Mouse (Mus musculus): ENCODE measurements around the gene Rpgrip1.
"Not testable (repeated sequence)": the region's sequence is repeated elsewhere in the genome, so short reads cannot be mapped to it uniquely, and the experiment has no call there.

Rpgrip1 gene

DNA sequence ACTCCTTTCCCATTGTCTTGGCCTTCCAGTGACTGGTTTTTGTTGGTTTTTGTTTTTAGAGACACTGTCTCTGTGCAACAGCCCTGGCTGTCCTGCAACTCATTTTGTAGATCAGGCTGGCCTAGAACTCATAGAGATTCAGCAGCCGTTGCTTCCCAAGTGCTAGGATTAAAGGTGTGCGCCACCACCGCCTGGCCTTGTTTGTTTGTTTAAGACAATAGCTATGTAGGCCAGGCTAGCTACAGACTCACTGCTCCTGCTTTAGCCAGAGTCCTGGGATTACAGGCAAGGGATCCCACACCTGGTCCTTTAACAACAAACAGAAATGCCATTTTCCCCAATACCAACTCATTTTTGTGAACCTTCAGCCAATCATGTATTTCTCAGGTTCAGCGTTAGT lies at the start of gene Rpgrip1:
Rpgrip1 (plus strand) TSS at position 359 of the 400 bp plus-strand sequence.
- DNase-seq (ENCODE audit: low spot score): no peak

DNA sequence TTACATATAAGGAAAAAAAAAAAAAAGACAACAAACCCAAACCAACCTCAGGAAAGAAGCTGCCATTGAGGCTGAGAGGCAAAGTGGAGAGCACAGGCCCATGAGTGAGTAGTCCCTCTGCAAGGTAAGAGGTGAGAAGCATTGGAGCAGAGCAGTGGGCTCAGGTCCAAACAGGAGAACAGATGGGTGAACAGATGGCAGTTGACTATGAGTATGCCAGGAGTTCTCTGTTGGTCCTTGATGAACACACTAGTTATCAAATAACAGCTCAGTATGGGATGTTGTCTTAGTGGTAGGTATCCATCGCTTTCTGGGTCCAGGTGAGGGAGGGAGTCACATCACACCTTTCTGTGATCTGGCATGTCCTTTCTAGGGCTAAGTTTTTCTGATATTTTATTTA lies 49.7 kb upstream of the Rpgrip1 start:
- no peak for DNase-seq (ENCODE audit: low spot score)

DNA sequence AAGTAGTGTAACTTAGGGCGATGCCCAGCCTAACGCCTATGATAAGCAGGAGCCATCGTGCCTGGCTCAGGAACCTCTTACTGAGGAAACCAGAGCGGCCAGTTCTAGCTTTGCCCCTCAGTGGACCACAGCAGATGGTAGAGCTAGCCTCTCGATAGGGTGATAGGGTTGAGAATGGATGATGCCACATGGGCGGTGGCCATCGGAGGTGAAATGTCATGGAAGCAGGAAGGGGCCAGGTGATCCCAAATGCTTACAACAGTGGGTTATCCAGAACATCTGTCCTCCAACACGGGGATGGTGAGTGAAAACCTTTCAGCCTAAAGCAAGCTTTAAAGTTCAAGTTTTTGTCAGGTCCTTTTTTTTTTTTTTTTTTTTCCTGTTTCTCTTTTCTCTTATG lies 48.7 kb upstream of the Rpgrip1 start:
- no peak for DNase-seq (ENCODE audit: low spot score)

DNA sequence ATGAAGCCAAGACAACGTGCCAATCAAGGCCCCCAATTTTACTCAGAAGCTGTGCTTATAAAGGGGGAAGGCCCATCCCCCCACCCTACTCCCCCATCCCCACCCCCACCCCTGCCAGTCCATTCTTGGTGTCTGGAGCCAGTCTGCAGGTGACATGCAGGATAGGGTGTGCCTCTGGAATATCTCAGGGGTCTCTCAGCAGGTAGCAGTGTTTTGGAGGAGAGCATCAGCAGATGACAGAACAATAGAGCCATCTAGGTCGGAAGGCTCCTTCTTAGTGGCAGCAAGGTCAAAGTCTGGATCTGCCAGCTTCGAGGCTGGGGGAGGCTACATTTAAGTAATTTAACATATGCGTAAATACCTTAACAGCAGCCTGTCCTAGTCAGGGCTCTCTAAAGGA lies 44.4 kb upstream of the Rpgrip1 start:
- no peak for DNase-seq (ENCODE audit: low spot score)

DNA sequence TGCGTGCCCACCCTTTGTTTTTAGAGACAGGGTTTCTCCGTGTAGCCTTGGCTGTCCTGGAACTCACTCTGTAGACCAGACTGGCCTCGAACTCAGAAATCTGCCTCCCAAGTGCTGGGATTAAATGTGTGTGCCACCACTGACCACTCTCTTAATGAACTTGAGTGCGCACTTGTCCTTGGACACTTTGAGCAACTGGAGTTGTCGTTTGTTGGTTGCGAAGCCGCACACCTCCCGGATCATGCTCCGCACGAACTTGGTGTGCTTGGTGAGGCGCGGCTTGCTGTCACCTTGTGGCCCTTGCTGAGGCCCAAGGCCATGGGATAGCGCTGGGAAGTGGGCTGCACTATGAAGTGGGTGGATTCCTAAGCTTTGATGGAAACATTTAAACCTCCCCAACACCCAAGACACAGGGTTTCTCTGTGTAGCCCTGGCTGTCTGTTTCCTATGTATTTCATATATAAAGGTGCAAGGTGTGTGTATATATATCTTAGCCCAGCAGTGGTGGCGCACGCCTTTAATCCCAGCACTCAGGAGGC lies 38.8 kb upstream of the Rpgrip1 start:
- DNase-seq (ENCODE audit: low spot score): no peak

DNA sequence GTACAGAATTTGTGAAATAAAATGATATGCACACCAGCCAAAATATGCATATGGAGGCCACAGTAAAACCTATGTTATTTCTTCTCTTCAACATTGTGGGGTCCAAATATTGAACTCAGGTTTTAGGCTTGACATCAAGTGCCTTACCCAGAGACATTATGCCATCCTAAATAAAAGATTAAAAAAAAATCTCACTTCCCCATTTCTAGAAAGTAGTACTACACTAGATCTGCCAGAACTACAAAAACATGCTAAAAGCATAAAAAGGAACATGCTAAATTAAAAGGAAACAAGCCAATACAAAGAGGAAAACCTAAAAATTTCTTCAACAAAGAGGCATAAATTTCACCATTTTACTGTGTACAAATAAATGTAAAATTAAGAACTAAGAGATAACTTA lies 27.4 kb upstream of the Rpgrip1 start:
- DNase-seq (ENCODE audit: low spot score): no peak

DNA sequence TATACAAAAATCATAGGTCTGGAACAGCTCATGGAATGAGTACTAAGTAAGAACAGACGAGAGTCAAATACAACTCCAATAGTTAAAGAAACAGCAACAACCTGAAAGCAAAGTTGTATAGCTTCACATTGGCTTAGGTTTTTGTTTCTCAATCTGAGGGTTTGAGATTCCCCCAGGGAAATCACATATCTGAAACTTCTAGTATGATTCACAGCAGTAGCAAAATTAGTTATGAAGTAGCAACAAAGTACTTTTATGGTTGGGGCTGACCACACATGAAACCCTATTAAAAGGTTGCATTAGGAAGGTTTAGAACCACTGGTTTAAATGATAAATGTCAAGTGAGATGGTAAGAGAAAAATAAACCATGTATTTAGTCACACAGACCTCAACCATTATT lies 16.0 kb upstream of the Rpgrip1 start:
- DNase-seq (ENCODE audit: low spot score): no peak

DNA sequence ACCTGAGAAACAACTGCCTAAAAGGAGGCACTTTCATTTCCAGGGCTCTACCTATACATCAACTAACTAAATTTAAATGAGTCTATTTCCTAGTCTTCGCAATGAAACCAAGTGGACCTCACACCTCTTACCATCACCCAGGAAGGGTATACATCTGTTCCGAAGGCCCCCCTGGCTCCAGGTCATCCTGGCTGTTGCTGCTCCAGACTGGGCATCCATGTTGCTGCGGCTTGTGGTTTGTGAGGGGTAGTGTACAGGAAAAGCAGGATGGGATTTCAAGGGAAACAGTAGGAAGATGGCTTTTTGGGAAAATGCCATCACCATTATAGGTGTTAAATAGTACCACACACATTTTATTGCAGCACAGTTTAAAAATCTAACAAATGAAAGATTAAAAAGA lies 13.3 kb upstream of the Rpgrip1 start:
- DNase-seq (ENCODE audit: low spot score): not testable (repeated sequence)

DNA sequence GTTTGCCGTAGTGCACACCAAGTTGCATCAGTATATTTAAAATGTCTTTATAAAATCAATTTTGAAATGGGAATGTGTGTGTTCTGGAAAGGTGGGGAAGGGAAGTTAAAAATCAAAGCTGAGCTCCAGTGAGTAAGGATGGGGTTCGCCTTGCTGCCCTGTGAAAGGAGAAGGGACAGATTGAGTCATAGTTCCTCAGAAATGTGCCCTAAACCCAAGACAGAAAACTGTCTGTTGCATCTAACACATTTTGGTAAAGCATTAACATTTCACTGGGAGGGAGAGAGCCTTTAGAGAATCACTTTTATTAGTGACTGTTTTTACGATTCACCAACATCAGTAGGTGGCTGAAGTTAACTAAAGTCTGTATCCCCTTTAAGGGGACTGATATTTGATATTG lies 12.1 kb upstream of the Rpgrip1 start:
- not testable (repeated sequence) for DNase-seq (ENCODE audit: low spot score)

DNA sequence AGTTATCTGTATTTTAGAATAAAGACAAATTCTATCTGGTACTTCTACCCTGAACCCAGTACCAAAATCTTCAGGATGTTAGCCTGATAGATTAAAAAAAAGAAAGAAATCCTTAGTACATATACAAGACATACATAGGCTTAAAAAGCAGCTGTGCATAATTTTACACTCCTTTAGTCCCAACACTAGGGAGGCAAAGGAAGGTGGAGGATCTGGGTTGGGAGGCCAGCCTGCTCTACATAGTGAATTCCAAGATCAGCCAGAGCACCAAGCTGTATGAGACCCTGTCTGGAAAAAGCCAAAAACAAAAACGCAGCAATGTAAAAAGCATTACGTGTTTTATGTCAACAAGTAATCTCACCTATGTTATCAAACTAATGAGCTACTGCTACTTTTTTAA lies 10.9 kb upstream of the Rpgrip1 start:
- no peak for DNase-seq (ENCODE audit: low spot score)

DNA sequence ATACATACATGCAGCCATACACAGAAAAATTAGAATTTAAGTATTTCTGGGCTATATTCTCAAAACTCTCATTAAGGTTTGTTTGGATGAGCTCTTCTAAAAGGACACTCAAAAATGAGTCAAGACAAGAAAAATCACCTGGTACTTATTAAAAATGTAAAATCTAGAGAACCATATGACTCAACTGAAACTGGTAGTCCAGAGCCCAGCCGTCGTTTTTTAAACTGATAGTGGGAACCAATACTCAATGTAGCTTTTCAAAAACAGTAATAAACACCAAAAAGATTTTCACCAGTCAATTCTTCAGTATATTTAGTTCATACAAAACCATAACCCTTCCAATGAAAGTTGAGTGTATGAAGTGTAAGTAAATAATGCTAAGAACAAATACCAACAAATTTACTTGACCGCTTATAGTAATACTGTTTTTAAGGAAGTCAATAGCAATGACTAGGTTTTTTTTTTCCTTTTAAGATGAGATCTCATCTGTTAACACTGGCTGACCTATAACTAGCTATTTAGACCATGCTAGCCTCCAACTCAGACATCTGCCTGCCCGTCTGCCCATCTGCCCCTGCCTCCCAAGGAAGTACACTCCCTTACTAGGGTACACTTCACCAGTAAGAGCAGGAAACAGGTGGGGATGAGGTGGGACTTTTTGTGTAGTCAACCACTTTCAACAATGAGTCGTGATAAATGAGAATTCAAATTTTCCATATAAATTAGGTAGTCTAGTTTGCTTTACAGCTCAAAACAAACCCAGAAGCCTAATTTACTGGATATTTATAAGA lies 10.1 kb upstream of the Rpgrip1 start:
- no peak for DNase-seq (ENCODE audit: low spot score)

DNA sequence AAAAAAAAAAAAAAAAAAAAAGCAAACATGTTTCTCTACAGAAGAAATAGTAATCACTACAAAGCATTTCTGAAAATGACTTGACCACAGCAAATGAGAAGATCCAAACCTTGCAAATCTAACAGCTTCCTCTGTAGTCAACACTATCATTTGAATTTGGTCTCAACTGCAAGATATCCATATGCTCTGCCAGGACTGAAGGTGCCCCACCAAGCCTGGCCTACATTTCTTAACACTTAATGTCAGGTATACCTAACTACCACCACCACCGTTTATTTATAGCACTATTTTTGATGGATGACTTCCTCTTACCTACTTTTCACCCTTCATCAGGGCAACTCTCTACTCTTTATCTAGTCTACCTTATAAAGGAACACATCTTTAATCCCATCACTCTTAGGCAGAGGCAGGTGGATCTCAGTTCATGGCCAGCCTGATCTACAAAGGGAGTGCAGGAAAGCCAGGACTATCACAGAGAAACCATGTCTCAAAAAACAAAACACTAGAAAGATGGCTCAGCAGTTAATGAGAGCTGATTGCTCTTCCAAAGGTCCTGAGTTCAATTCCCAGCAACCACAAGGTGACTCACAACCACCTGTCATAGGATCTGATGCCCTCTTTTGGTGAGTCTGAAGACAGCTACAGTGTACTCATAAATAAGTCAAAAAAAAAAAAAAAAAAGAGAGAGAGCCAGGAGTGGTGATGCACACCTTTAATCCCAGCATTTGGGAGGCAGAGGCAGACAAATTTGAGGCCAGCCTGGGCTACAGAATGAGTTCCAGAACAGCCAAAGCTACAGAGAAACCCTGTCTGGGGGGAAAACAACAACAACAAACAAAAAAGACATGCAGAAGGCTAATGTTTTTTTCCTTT lies 9.0 kb upstream of the Rpgrip1 start:
- DNase-seq (ENCODE audit: low spot score): no peak

DNA sequence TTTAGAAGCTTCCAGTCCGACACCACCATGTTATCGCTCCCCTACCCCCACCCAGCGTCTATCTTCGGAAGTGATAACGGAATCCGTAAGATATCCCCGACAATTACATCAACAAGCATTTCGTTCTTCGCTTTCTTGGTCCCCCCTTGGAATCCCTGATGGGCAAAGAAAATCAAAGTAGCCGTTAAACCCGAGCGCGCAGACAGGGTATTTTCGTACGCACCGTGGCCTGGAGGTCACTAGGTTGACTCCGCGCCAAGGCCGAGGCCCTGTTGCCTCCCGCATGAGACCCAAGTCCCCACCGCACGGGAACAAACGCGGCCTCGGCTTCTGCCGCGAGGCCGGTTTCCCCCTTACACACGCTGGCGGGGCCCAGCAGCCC lies 7.0 kb upstream of the Rpgrip1 start:
- peak; percentile 22 for DNase-seq (ENCODE audit: low spot score)

DNA sequence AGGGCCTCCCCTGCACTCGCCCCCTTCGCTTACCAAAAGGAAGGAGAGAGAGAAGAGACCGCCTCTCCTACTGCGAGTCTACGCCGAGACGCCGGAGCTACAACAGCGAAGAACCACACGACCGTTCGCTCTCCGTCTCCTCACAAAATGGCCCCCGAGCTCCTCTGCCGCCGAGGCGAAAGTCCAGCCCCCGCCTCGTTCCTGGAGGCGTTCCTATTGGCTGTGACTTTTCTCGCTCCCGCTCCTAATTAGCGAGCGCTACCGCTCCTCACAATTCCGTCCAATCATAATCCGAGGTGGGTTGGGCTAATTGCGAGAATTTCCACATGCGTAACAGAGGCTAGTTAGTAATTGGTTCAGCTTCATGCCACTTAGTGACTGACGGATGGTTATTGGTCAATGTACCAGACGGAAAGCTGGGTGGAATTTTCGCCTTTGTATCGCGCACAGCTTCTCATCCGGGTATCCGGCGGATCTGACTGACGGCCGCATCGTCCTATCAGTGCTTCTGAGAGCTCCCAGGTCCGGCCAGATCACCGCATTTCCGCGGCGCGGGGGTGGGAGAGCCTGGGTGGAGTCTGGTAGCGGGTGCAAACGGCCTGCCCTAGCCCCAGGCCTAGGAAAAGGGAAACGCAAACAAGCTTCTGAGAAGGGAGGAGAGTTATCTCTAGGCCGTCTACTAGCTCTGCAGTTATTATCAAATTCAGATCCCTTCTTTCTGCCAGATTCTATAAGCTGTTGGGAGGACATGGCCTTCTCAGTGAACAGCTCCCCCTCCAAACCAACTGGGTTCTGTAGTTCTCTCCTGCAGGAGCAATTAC lies 6.4 kb upstream of the Rpgrip1 start, which contains the start of gene Hnrnpc:
Hnrnpc (minus strand) TSS at position 173 of the 821 bp plus-strand sequence.
- DNase-seq (ENCODE audit: low spot score): peak; percentile 100

DNA sequence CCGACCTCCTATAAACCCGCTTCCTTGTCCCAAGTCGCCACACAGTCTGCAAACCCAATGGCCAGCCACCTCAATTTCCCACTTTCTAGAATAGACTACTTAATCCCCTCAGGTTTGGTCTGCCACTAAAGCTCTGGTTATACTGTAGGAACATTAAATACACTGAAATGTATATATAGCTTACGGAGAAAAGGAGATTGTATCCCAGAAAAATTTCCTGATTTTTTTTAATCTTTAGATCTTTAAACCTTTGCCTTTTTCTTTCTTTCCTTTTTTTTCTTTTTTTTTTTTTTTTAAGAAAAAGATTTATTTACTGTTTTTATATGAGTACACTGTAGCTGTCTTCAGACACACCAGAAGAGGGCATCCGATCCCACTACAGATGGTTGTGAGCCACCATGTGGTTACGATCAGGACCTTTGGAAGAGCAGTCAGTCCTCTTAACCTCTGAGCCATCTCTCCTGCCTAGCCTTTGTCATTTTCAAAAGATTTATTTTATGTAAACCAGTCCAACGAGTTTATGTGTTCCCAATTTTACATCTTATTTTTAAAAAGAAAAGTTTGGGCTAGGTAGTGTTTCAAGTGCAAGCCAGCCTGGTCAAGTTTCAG lies 5.7 kb upstream of the Rpgrip1 start:
- no peak for DNase-seq (ENCODE audit: low spot score)

DNA sequence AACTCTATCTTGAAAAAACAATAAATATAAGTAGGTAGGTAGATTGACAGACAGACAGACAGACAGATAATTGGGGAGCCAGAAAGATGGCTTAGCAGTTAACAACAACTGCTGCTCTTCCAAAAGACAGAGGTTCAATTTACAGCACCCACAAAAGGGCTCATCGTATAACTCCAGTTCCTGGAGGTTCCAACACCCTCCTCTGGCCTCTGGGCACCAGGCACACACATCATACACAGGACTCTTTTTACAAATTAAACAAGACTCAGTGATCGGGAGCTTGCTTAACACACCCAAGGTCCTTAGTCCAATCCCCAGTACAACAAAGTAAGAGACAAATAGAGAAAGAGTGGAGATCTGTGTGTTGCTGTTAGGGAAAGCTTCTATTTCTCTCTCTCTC lies 5.2 kb upstream of the Rpgrip1 start:
- DNase-seq (ENCODE audit: low spot score): no peak

DNA sequence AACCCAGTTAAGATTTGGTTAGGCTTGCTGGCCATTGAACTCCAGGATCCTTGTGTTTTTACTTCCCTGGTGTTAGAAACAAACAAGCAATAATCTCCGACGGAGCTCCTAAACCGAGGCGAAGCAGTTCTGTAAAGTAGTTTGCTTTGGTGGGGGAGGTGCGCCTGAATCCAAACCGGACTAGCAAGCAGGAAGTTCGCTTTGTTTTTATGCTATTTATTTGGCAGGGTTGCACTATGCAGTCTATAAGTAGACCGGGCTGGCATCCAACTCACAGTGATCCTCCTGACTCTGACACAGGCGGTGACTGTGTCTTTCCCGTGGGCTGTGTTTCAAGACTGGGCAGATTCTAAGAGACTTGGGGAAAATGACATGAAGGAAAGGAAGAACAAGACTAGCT lies 3.8 kb upstream of the Rpgrip1 start:
- peak; percentile 67 for DNase-seq (ENCODE audit: low spot score)

DNA sequence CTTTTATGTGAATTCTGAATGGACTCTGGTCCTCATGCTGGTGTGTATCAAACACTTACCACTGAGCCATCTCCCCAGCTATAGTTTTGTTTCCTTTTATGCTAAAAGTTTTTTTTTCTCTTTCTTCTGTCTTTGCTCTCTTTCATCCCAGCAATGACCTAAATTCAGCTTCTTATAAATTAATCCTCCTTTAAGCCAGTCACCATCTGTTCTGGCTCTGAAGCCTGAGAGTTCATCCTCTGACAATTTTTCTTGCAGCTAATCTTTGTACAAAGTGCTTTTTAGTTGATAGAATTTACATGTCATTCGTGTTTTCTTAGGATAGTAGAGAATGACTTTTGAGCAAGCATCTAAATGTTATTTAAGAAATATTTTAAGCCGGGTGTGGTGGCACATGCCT lies 2.5 kb upstream of the Rpgrip1 start:
- no peak for DNase-seq (ENCODE audit: low spot score)

DNA sequence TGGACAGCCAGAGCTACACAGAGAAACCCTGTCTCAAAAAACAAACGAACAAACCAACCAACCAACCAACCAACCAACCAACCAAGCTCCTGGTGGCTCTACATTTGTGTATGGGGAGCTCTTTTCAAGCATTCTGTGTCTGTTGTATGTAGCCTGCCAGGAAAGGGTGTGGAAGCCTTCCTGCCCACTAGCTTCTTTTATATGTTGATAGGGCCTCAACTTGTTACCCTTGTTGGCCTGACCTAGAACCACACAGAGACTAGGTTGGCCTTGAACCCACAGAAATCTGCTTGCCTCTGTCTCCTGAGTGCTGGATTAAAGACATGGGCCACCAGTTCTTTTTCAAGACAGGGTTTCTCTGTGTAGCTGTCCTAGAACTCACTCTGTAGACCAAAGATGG lies 3.6 kb downstream of the Rpgrip1 start:
- no peak for DNase-seq (ENCODE audit: low spot score)

DNA sequence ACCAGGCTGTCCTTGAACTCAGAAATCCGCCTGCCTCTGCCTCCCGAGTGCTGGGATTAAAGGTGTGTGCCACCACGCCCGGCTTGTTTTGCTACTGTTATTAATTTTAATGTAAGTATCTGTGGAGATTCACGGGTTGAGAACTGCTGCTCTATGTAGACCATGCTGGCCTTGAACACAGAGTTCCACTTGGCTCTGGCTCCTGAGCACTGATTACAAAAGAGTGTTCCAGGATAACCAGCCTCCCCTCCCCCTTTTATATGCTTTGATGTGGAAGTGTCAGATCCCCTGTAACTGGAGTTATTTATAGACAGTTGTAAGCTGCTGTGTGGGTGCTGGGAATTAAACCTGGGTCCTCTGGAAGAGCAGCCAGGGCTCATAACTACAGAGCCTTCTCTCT lies 6.7 kb downstream of the Rpgrip1 start:
- DNase-seq (ENCODE audit: low spot score): no peak

DNA sequence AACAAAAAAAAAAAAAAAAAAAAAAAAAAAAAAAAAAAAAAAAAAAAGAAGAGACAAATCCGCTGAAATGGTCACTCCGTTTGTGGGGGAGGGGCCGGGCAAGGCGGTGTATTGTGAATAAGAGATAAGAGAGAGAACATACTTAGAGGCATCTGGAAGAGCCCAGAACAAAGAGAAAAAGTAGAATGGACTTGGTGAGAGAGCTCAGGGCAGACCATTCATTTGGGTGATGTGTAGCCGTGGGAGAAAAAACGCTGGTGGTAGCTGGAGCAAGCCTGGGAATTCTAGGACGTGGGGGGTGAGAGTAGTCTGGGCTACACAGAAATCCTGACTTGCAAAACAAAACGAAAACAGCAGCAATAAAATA lies 7.9 kb downstream of the Rpgrip1 start:
- no peak for DNase-seq (ENCODE audit: low spot score)
